Mouse (Mus musculus) kidney, postnatal 0 days (tissue): Measurements from ENCODE around the gene Cyp39a1. TPM values are rescaled to one million over a fixed set of nuclear protein-coding genes. Genes with fewer than 3 reads are reported as not detected.

Experiments used
- ATAC-seq: fragments of 200-750 bp; cut with Nextera tagmentation; replicated peaks from 2 replicates; pipeline ENCODE4 v1.8.0; 2017; ENCODE audit warnings: low read depth, moderate number of reproducible peaks, moderate TSS enrichment, moderate library complexity; ENCODE audit not compliant: low FRiP score
- DNase-seq: peaks from one replicate; pipeline ENCODE4 v3.0.0-alpha.2; 2016; ENCODE audit warnings: low spot score
- H3K27ac ChIP-seq: fragments of 300-500 bp; sonication (generic); 2 replicates; pipeline ENCODE4 v1.5.1; 2014; ENCODE audit warnings: mild to moderate bottlenecking
- H3K27me3 ChIP-seq: fragments of 300-500 bp; sonication (generic); 2 replicates; pipeline ENCODE4 v1.6.1; 2014; ENCODE audit warnings: low read length, mixed read lengths; ENCODE audit not compliant: insufficient read depth
- H3K36me3 ChIP-seq: fragments of 300-500 bp; sonication (generic); 2 replicates; pipeline ENCODE4 v1.6.1; 2014; ENCODE audit warnings: low read length, mixed read lengths; ENCODE audit not compliant: insufficient read depth
- H3K4me1 ChIP-seq: fragments of 300-500 bp; sonication (generic); replicated peaks from 2 replicates; pipeline ENCODE4 v1.6.1; 2014; ENCODE audit warnings: antibody characterized with exemption, low read length, mixed read lengths; ENCODE audit not compliant: insufficient read depth
- H3K4me2 ChIP-seq: fragments of 300-500 bp; sonication (generic); 2 replicates; pipeline ENCODE4 v1.6.1; 2014; ENCODE audit warnings: mild to moderate bottlenecking, low read length, moderate library complexity, mixed read lengths
- H3K4me3 ChIP-seq: fragments of 300-500 bp; sonication (generic); replicated peaks from 2 replicates; pipeline ENCODE4 v1.5.1; 2014; ENCODE audit warnings: low read depth, low read length
- H3K9ac ChIP-seq: fragments of 300-500 bp; sonication (generic); 2 replicates; pipeline ENCODE4 v1.6.1; 2014; ENCODE audit warnings: low read depth, low read length
- H3K9me3 ChIP-seq: fragments of 300-500 bp; sonication (generic); replicated peaks from 2 replicates; pipeline ENCODE4 v1.6.1; 2016; ENCODE audit warnings: low read length, inconsistent platforms, mixed read lengths
- CTCF ChIP-seq: IDR thresholded peaks from 2 replicates; pipeline ENCODE4 v1.5.1; 2016; ENCODE audit warnings: antibody characterized with exemption, low read depth, mild to moderate bottlenecking, moderate library complexity
- WGBS: fragments of 180-500 bp; shearing (Covaris S2); extraction: QIAGEN DNeasy Blood & Tissue Kit; methylation state at CpG from one replicate; pipeline ENCODE4 v1.1.7; 2014; 5-methylcytosine and 5-hydroxymethylcytosine counted together
- polyA plus RNA-seq: library from polyadenylated mRNA; unstranded; fragments of >200 nt; fragmentation: Nextera tagmentation; extraction: Ambion mirVana; gene quantifications from 2 replicates; pipeline ENCODE4 v1.2.1, GENCODE M21; 2015

Gene Cyp39a1
- polyA plus RNA-seq, 1 experiment from 2014 or later, result 24.0 TPM

- peak; percentile 86 for TF ChIP-seq CTCF
- Histone ChIP-seq H3K27me3 (no peaks in the 10 kb centered on the region), H3K4me1 (no peaks in the 10 kb centered on the region), H3K27ac (no peak overlapping the region), H3K9ac (no peak overlapping the region), H3K36me3 (0 out of 2 replicates have a peak, but pooled peaks cover 4% of the 10 kb centered on the region), H3K4me2 (no peak overlapping the region), H3K4me3 (no peak overlapping the region), H3K9me3 (no peaks in the 10 kb centered on the region)
- WGBS, result 76% methylated on average over 6 of the region's 6 CpGs
- ATAC-seq (no peak), DNase-seq (peak; percentile 50)
Measured at GRCm38 (mm10) chr17:43701060-43701459, 33.8 kb downstream of the Cyp39a1 start.

DNA sequence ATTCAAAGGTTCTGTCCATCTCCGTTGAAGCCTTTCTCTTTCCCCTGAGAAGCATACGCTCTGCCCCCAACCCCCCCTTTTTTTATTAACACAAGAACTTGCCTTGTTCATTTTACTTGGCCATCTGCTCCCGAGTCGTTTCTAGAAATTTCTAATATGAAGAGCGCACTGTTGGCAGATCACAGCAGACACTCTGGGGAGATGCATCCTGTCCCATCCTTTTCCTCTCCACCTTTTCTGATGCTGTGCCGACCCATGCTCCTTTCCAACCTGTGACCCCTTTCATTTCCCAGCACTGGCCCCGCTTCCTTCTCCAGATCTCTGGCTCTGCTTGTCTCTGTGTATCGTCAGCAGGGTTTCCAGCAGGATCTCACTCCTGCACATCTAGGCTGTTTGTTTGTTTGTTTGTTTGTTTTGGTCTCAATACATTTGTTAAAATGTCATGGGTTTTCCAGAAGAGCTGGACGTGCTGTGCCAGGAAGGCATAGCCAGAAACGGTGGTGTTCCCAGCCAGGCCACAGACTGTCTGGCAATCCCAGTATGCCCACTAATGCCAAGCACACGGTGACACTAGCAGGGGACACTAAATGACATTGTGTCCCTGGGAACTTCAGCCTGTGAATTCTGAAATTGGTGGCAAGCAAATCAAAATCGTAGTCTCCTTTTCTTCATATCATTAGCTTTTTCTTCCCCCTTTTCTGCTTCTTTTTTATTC lies 37.1 kb downstream of the Cyp39a1 start:
- Histone ChIP-seq H3K4me3 (no peak overlapping the region), H3K9me3 (no peaks in the 10 kb centered on the region), H3K9ac (no peak overlapping the region), H3K27ac (no peak overlapping the region), H3K27me3 (no peaks in the 10 kb centered on the region), H3K4me1 (no peaks in the 10 kb centered on the region), H3K4me2 (no peak overlapping the region), H3K36me3 (0 out of 2 replicates have a peak, but pooled peaks cover 4% of the 10 kb centered on the region)
- TF ChIP-seq CTCF, result no peak
- WGBS, result 89% methylated on average over 12 of the region's 12 CpGs
- DNase-seq, result no peak
- no peak for ATAC-seq

GRCm38 (mm10) chr17:43706749-43707148 lies 39.5 kb downstream of the Cyp39a1 start:
- ATAC-seq (no peak), DNase-seq (no peak)
- no peak for TF ChIP-seq CTCF
- no peak overlapping the region for H3K4me3 ChIP-seq
- H3K4me2 ChIP-seq, result no peak overlapping the region
- no peak overlapping the region for H3K9ac ChIP-seq
- H3K9me3 ChIP-seq, result no peaks in the 10 kb centered on the region
- H3K36me3 ChIP-seq, result 0 out of 2 replicates have a peak, but pooled peaks cover 4% of the 10 kb centered on the region
- H3K4me1 ChIP-seq, result no peaks in the 10 kb centered on the region
- H3K27me3 ChIP-seq, result no peaks in the 10 kb centered on the region
- WGBS, result 88% methylated on average over 3 of the region's 3 CpGs
- no peak overlapping the region for H3K27ac ChIP-seq

DNA sequence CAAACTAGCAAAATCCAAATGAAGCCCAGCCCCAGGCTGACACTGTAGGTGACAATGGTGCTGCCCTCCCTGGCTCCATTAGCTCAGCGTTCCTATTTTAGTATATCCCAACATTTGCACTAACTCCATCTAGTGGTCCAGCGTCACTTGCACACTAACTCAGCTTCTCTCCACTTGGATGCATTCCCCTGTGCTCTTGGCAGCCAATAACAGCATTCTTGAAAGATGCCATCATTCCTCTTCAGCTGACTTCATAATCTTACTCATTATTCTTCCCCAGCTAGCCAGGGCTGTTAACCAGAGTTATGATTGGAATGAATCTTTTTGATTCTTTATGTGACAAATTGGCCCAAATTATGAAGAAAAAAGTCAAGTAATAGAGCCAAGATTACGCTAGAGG lies 40.0 kb downstream of the Cyp39a1 start:
- Histone ChIP-seq H3K4me2 (no peak overlapping the region), H3K4me1 (no peaks in the 10 kb centered on the region), H3K4me3 (no peak overlapping the region), H3K9me3 (no peaks in the 10 kb centered on the region), H3K27me3 (no peaks in the 10 kb centered on the region), H3K27ac (no peak overlapping the region), H3K9ac (no peak overlapping the region), H3K36me3 (0 out of 2 replicates have a peak, but pooled peaks cover 4% of the 10 kb centered on the region)
- WGBS, result 83% methylated on average over 3 of the region's 3 CpGs
- peak; percentile 44 for DNase-seq
- ATAC-seq, result no peak
- peak; percentile 33; the same call in 1 of the 2 replicates for TF ChIP-seq CTCF

DNA sequence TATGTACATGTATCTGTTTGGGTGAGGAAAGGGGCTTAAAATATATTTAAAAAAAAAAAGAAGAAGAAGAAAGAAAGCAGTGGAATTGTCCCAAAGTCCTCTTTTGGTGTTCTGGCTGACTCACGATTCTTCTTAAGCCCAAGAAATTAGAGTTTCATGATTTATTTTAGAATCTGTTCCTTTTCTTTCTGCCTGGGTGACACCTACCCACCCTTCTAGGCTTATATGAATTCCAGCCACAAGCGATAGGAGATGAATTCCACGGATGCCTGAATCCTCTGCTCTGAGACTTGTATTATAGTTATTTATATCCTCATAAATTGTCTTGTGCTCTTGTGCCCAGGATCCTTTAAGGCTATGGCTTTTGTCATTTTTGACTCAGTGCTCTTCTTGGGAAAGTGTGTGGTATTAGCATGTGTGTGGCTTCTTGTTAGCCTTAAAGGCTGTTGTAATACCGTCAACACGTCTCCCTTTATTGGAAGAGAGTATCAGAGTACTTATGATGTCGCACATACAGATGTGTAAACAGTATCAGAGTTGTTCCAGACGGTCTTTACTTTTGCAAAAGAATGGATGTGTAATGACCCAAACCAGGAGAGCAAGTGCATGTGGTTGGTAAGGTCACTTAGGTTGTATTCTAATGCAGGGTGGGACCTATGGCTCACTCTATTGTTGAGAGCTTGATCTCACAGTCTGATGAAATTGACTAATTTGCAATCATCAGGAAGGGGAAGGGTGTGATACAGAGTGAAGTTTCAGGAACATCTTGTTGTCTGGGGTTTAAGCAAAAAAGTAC lies 44.5 kb downstream of the Cyp39a1 start:
- Histone ChIP-seq H3K4me1 (no peaks in the 10 kb centered on the region), H3K4me3 (no peak overlapping the region), H3K36me3 (no peaks in the 10 kb centered on the region), H3K27ac (no peak overlapping the region), H3K4me2 (no peak overlapping the region), H3K9ac (no peak overlapping the region), H3K9me3 (no peaks in the 10 kb centered on the region), H3K27me3 (no peaks in the 10 kb centered on the region)
- DNase-seq, result peak; percentile 17
- 62% methylated on average over 7 of the region's 7 CpGs for WGBS
- no peak for ATAC-seq
- TF ChIP-seq CTCF, result no peak

DNA sequence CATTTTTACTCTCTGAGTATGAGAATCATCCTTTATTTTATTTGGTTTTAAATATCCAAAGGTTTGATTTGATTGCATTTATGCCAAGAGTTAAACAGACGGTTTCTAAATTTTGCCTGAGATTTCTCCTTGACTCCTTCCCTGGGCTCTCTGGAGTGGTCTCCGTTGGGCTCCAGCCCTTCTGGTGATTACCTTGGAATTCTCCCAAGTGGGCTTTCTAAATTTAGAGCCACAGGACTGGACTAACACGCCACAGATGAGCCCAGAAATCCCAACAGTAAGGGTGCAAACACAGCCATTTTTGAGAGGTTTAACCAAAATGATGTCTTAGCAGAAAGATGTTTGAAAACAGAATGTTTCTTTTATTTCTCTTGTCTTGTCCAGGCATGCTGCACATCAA lies 47.0 kb downstream of the Cyp39a1 start:
- H3K27ac ChIP-seq, result no peak overlapping the region
- no peak for DNase-seq
- 50% methylated on average over 3 of the region's 3 CpGs for WGBS

More for the DNA sequence above, 47.0 kb downstream of the Cyp39a1 start:
- Histone ChIP-seq H3K4me1 (no peaks in the 10 kb centered on the region), H3K4me2 (no peak overlapping the region), H3K4me3 (no peak overlapping the region), H3K36me3 (no peaks in the 10 kb centered on the region), H3K27me3 (no peaks in the 10 kb centered on the region), H3K9me3 (no peaks in the 10 kb centered on the region), H3K9ac (no peak overlapping the region)
- ATAC-seq, result no peak
- no peak for TF ChIP-seq CTCF
